Mouse (Mus musculus) T-cell, adult 2 months (primary cell): ENCODE data around the gene Dgcr2.

ENCODE experiments used
- DNase-seq: peaks from one replicate; pipeline ENCODE4 v3.0.0; 2022; ENCODE audit warnings: low spot score

The Dgcr2 gene

GRCm38 (mm10) chr16:17807192-17808009, 91.0 kb downstream of the Dgcr2 start:
- peak; percentile 87 for DNase-seq

- peak; percentile 29 for DNase-seq
These were observed 91.7 kb downstream of the Dgcr2 start for GRCm38 (mm10) chr16:17806581-17807191.

- no peak for DNase-seq
These were observed 93.4 kb downstream of the Dgcr2 start for GRCm38 (mm10) chr16:17804982-17805381.

GRCm38 (mm10) chr16:17804449-17804912, 93.9 kb downstream of the Dgcr2 start:
- DNase-seq: no peak

- no peak for DNase-seq
These were observed 94.5 kb downstream of the Dgcr2 start for GRCm38 (mm10) chr16:17803675-17804448.

GRCm38 (mm10) chr16:17802839-17803674, 95.3 kb downstream of the Dgcr2 start:
- peak; percentile 28 for DNase-seq

- no peak for DNase-seq
These were observed 95.9 kb downstream of the Dgcr2 start for GRCm38 (mm10) chr16:17802456-17802838.

- DNase-seq: no peak
These were observed 96.4 kb downstream of the Dgcr2 start for GRCm38 (mm10) chr16:17801777-17802455.

GRCm38 (mm10) chr16:17799584-17799983, 98.8 kb downstream of the Dgcr2 start:
- no peak for DNase-seq

- no peak for DNase-seq
These were observed 99.8 kb downstream of the Dgcr2 start for GRCm38 (mm10) chr16:17798321-17799180.

- no peak for DNase-seq
These were observed 100.5 kb downstream of the Dgcr2 start for GRCm38 (mm10) chr16:17797812-17798311.

- no peak for DNase-seq
These were observed 101.2 kb downstream of the Dgcr2 start, which contains the start of gene Scarf2 for GRCm38 (mm10) chr16:17796971-17797811. TSS of gene Scarf2 (plus strand) at chr16:17797282.

- DNase-seq: no peak
These were observed 101.8 kb downstream of the Dgcr2 start for GRCm38 (mm10) chr16:17796519-17796918.

GRCm38 (mm10) chr16:17795643-17796042, 102.7 kb downstream of the Dgcr2 start:
- no peak for DNase-seq

- DNase-seq: no peak
These were observed 104.3 kb downstream of the Dgcr2 start for GRCm38 (mm10) chr16:17794047-17794446.

- no peak for DNase-seq
These were observed 105.6 kb downstream of the Dgcr2 start for GRCm38 (mm10) chr16:17792728-17793127.
